Mouse (Mus musculus) R1 (cell line): ENCODE measurements around the gene 4933402J07Rik.

Source experiments
- DNase-seq: peaks from one replicate; pipeline ENCODE4 v3.0.0-alpha.2; 2018; ENCODE audit warnings: low read depth, low spot score

The 4933402J07Rik gene

GRCm38 (mm10) chr8:87621181-87621580 is 57.5 kb downstream of the 4933402J07Rik start:
- DNase-seq: no peak

- DNase-seq: peak; percentile 78
Observed at GRCm38 (mm10) chr8:87629656-87630055, 66.0 kb downstream of the 4933402J07Rik start.

GRCm38 (mm10) chr8:87631776-87632175 is 68.1 kb downstream of the 4933402J07Rik start:
- DNase-seq: no peak

GRCm38 (mm10) chr8:87636226-87636742 is 72.6 kb downstream of the 4933402J07Rik start:
- DNase-seq: no peak
